Mouse (Mus musculus) heart, postnatal 0 days (tissue): ENCODE measurements around the gene Ehbp1. TPM values are rescaled to one million over a fixed set of nuclear protein-coding genes. Genes with fewer than 3 reads are reported as not detected.

ENCODE experiments used
- ATAC-seq: fragments of 200-750 bp; cut with Nextera tagmentation; 2 replicates; pipeline ENCODE4 v1.8.0; 2017; ENCODE audit warnings: low read depth, moderate number of reproducible peaks, moderate library complexity; ENCODE audit not compliant: insufficient read depth
- DNase-seq: peaks from one replicate; pipeline ENCODE4 v3.0.0-alpha.2; 2016; ENCODE audit warnings: low spot score
- H3K27ac ChIP-seq: fragments of 300-500 bp; sonication (generic); 2 replicates; pipeline ENCODE4 v1.5.1; 2014; ENCODE audit warnings: low read depth, mild to moderate bottlenecking
- H3K27me3 ChIP-seq: fragments of 300-500 bp; sonication (generic); 2 replicates; pipeline ENCODE4 v1.6.1; 2014; ENCODE audit warnings: low read length, mixed read lengths; ENCODE audit not compliant: control insufficient read depth, insufficient read depth
- H3K36me3 ChIP-seq: fragments of 300-500 bp; sonication (generic); replicated peaks from 2 replicates; pipeline ENCODE4 v1.6.1; 2014; ENCODE audit warnings: low read length, mixed read lengths; ENCODE audit not compliant: control insufficient read depth, insufficient read depth
- H3K4me1 ChIP-seq: fragments of 300-500 bp; sonication (generic); 2 replicates; pipeline ENCODE4 v1.6.1; 2014; ENCODE audit warnings: antibody characterized with exemption; ENCODE audit not compliant: control insufficient read depth, insufficient read depth
- H3K4me2 ChIP-seq: fragments of 300-500 bp; sonication (generic); 2 replicates; pipeline ENCODE4 v1.6.1; 2014; ENCODE audit warnings: low read depth, mild to moderate bottlenecking, low read length, moderate library complexity
- H3K4me3 ChIP-seq: fragments of 300-500 bp; sonication (generic); 2 replicates; pipeline ENCODE4 v1.5.1; 2014; ENCODE audit warnings: low read depth, low read length
- H3K9ac ChIP-seq: fragments of 300-500 bp; sonication (generic); replicated peaks from 2 replicates; pipeline ENCODE4 v1.6.1; 2014; ENCODE audit warnings: low read depth, low read length, mixed read lengths
- H3K9me3 ChIP-seq: fragments of 300-500 bp; sonication (generic); replicated peaks from 2 replicates; pipeline ENCODE4 v1.6.1; 2016; ENCODE audit warnings: low read length; ENCODE audit not compliant: control insufficient read depth
- CTCF ChIP-seq: IDR thresholded peaks from 2 replicates; pipeline ENCODE4 v1.5.1; 2016; ENCODE audit warnings: antibody characterized with exemption, control low read depth, low read depth
- EP300 ChIP-seq: IDR thresholded peaks from 2 replicates; pipeline ENCODE4 v1.6.1; 2016; ENCODE audit warnings: antibody characterized with exemption, low read depth
- WGBS: fragments of 180-500 bp; shearing (Covaris S2); extraction: QIAGEN DNeasy Blood & Tissue Kit; methylation state at CpG from one replicate; pipeline ENCODE4 v1.1.7; 2014; 5-methylcytosine and 5-hydroxymethylcytosine counted together
- polyA plus RNA-seq: library from polyadenylated mRNA; unstranded; fragments of >200 nt; fragmentation: Nextera tagmentation; extraction: Ambion mirVana; gene quantifications from 2 replicates; pipeline ENCODE4 v1.2.1, GENCODE M21; 2015
- total RNA-seq: library from RNA; depleted of rRNA; stranded (reverse); fragments of >200 nt; gene quantifications from 2 replicates; pipeline ENCODE4 v1.2.3, GENCODE M21; 2014; ENCODE audit warnings: low replicate concordance

The Ehbp1 gene
- total and polyA plus RNA-seq, 2 experiments from 2014 or later, result 35.9 to 53.5 TPM

DNA sequence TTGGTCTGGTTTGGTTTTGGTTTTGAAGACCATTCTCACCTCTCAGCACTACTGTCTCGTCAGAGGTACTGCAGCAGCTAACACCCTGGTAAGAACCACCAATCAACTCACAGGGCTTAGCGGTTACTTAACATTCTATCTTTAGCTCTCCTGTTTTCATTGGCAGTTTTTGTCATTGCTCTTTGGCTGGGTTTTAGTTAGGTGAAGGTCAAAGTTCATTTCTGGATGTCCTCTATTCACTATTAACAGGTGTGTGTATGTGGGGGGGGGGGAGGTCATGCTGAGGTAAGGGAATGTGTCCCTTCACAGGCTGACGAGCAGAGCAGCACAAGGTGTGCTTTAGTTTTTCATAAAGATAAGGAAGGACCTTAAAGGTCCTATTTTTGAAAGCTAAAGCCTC is 147.5 kb downstream of the Ehbp1 start:
- Histone ChIP-seq H3K9ac (no peak overlapping the region), H3K9me3 (no peaks in the 10 kb centered on the region), H3K27me3 (no peaks in the 10 kb centered on the region), H3K4me2 (no peak overlapping the region), H3K27ac (peak overlapping the region; percentile 70), H3K4me3 (no peak overlapping the region), H3K4me1 (0 out of 2 replicates have a peak, but pooled peaks cover 9% of the 10 kb centered on the region), H3K36me3 (no peaks in the 10 kb centered on the region)
- ATAC-seq (peak; percentile 90), DNase-seq (peak; percentile 66)
- 38% methylated on average over 3 of the region's 3 CpGs for WGBS
- TF ChIP-seq EP300 (no peak), CTCF (peak; percentile 19; the same call in 1 of the 2 replicates)

DNA sequence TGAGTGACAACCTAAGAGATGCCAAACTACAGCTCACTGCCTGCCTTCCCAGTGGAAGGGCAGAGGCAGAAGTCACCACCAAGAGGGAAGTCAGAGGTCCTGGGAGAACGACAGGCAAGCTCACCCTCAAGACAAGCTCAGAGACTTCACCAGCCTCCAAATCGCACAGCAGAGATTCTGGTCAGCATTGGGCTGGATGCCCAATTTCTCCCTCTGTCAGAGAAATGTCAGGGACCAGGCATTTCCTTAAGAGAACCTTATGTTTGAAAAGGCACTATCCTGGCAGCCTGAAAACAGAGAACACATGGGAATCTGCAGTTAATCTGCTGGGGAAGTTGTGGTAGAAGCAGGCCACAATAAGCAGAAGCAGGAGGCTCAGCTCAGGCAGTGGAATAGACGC is 151.5 kb downstream of the Ehbp1 start:
- no peak for DNase-seq
- TF ChIP-seq EP300 (no peak), CTCF (no peak)
- H3K4me2 ChIP-seq, result no peak overlapping the region
- no peaks in the 10 kb centered on the region for H3K36me3 ChIP-seq
- no peak overlapping the region for H3K9ac ChIP-seq
- no peak overlapping the region for H3K27ac ChIP-seq
- ATAC-seq, result no peak
- H3K27me3 ChIP-seq, result no peaks in the 10 kb centered on the region
- no peak overlapping the region for H3K4me3 ChIP-seq
- no peaks in the 10 kb centered on the region for H3K4me1 ChIP-seq
- no peaks in the 10 kb centered on the region for H3K9me3 ChIP-seq
- WGBS, result 65% methylated on average over 3 of the region's 3 CpGs

DNA sequence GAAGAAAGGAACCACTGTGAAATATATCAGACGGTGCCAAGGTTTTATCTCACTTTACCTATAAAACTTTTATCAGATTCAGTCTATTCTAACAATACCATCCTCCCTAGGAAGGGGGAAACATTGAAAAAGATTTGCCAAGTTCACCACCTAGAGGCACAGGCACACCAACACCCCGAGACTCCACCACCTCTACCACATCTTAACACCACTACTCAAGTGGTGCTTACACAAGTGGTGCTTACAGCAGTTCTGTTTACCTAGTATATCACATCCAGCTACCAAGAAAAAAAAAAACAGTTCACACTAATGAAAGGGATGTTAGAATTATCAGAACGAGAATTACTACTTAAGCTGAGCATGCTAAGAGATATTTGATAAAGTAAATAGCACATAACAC is 152.1 kb downstream of the Ehbp1 start:
- 48% methylated on average over 3 of the region's 3 CpGs for WGBS
- TF ChIP-seq CTCF (no peak), EP300 (no peak)
- ATAC-seq (no peak), DNase-seq (no peak)
- Histone ChIP-seq H3K9ac (no peak overlapping the region), H3K27me3 (no peaks in the 10 kb centered on the region), H3K4me2 (no peak overlapping the region), H3K9me3 (no peaks in the 10 kb centered on the region), H3K27ac (no peak overlapping the region), H3K4me1 (no peaks in the 10 kb centered on the region), H3K36me3 (no peaks in the 10 kb centered on the region), H3K4me3 (no peak overlapping the region)

DNA sequence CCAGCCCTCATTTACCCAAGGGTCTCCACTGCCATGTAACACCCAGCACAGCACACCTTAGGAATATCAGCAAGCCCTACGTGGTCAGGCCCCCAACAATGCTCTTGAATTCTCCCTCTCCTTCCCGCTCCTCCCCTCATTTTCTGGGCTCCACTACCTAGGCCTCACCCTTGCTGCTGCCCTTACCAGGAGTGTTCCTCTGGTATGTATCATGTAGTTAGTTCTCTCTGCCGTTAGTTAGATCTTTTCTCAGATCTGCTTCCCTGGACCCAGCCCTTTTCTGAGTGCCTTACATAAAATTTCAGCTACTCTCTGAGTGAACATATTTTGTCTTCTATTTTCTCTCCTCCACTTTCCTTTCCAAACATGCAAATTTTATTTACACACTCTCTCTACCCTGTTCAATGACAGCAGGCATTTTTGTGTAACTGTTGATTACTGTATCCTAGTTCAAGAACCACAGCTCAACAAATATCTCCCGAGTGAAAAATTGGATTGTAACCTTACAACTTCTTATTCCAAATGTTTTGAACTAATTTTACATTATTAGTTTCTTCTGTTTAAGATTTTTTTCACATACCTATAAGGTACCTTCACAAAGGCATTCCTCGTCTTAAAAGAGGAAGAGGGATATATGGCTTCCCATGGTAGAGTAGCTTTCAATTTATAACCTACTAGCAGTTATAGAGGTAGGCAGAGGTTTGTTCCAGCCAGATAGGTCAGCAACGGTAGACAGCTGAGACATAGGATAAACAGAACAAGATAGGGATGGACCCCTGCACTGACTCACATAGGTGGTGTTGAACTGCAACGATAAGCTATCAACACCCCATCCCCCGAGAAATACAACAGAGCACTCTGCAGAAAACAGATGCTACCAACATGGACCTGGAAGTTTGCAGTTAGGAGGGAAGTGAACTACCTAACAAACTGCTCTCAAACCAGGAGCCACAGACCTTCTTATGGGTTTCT is 160.3 kb downstream of the Ehbp1 start:
- Histone ChIP-seq H3K27ac (no peak overlapping the region), H3K4me2 (no peak overlapping the region), H3K4me1 (0 out of 2 replicates have a peak, but pooled peaks cover 5% of the 10 kb centered on the region), H3K9me3 (no peaks in the 10 kb centered on the region), H3K36me3 (no peaks in the 10 kb centered on the region), H3K9ac (no peak overlapping the region), H3K27me3 (no peaks in the 10 kb centered on the region), H3K4me3 (no peak overlapping the region)
- no peak for DNase-seq
- no peak for ATAC-seq
- no peak for TF ChIP-seq EP300
- no peak for TF ChIP-seq CTCF
- WGBS, result 59% methylated on average over 8 of the region's 8 CpGs

DNA sequence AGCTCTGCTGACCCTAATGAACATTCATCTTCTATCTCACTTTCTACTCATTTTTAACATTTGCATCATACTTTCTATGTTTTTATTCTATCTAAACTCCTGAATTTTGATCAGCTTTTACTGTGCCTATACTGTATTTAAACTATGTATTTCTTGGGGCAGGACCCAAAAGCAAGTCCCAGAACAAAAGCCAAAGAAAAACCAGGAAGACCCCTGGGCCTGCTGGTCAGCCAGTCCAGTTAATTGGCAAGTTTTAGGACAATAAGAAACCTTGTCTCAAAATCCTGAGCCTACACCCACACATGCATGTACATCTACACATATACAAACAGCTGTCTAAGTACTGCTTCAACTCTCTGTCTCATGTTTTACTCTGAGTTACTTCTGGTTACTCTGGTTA is 161.9 kb downstream of the Ehbp1 start:
- no peak overlapping the region for H3K9ac ChIP-seq
- H3K9me3 ChIP-seq, result no peaks in the 10 kb centered on the region
- ATAC-seq (no peak), DNase-seq (no peak)
- H3K27me3 ChIP-seq, result no peaks in the 10 kb centered on the region
- H3K36me3 ChIP-seq, result no peaks in the 10 kb centered on the region
- no peak overlapping the region for H3K27ac ChIP-seq
- no peak overlapping the region for H3K4me3 ChIP-seq
- no peak for TF ChIP-seq EP300
- TF ChIP-seq CTCF, result no peak
- H3K4me1 ChIP-seq, result 0 out of 2 replicates have a peak, but pooled peaks cover 7% of the 10 kb centered on the region
- H3K4me2 ChIP-seq, result no peak overlapping the region
